23 mouse cellular contexts compared by ENCODE assay signal in genomic region chr15:77724208-77724911, GRCm38 (mm10). TPM values are rescaled to one million over a fixed set of nuclear protein-coding genes. Genes with fewer than 3 reads are reported as not detected.
DNase-seq lines count a peak whose midpoint lies in the region; ATAC-seq and TF ChIP-seq lines count a peak whose summit lies in the region.
"Not testable (repeated sequence)": the region's sequence is repeated elsewhere in the genome, so short reads cannot be mapped to it uniquely, and the experiment has no call there.
"Had no signal": no experiment of that assay in that cellular context is flagged by ENCODE, and none has a peak within 500 bp of the region (broad histone marks: within the 10 kb centered on the region; RNA-seq: fewer than 3 reads in every experiment).

No protein-coding gene starts in this region.

- DNase-seq in heart, adult 11 months, result peak; percentile 59
- DNase-seq in intestine, embryonic 14.5 days (ENCODE audit: low spot score); kidney, postnatal 0 days (ENCODE audit: low spot score); lung, postnatal 0 days (ENCODE audit: low spot score): not testable (repeated sequence)

- not testable (repeated sequence) for H3K27ac ChIP-seq in forebrain, embryonic 15.5 days (replicated peaks); intestine, embryonic 14.5 days (ENCODE audit: low read depth); kidney, postnatal 0 days; lung, postnatal 0 days (ENCODE audit: low read length); neural tube, embryonic 15.5 days (replicated peaks)

- not testable (repeated sequence) for H3K4me2 ChIP-seq in forebrain, embryonic 15.5 days (replicated peaks); intestine, embryonic 14.5 days (ENCODE audit: low read length); kidney, postnatal 0 days (ENCODE audit: low read length); lung, postnatal 0 days (replicated peaks; ENCODE audit: low read depth, low read length); neural tube, embryonic 15.5 days

- 23% methylated on average over 3 of the region's 10 CpGs for WGBS in forebrain, embryonic 15.5 days
- WGBS in intestine, embryonic 14.5 days, result 26% methylated on average over 2 of the region's 10 CpGs
- WGBS in kidney, postnatal 0 days, result 18% methylated on average over 2 of the region's 10 CpGs
- WGBS in lung, postnatal 0 days, result 20% methylated on average over 2 of the region's 10 CpGs
- 24% methylated on average over 2 of the region's 10 CpGs for WGBS in neural tube, embryonic 15.5 days

- ATAC-seq in common myeloid progenitor, adult 5-6 weeks (replicated peaks; ENCODE audit: low read depth, poor library complexity, severe bottlenecking), result peak; percentile 65
- 0 out of 2 replicates have a peak, but pooled peaks have one; percentile 19 for ATAC-seq in forebrain, embryonic 15.5 days (replicated peaks)
- ATAC-seq in intestine, embryonic 14.5 days (replicated peaks; ENCODE audit: low FRiP score, low TSS enrichment, low read depth), result peak; percentile 25; the same call in 1 of the 2 replicates
- ATAC-seq in kidney, postnatal 0 days (replicated peaks; ENCODE audit: low FRiP score, low read depth), result peak; percentile 37; the same call in 1 of the 2 replicates
- peak; percentile 46 for ATAC-seq in lung, postnatal 0 days
- ATAC-seq in neural tube, embryonic 15.5 days (ENCODE audit: low FRiP score), result peak; percentile 41; the same call in 1 of the 2 replicates

- H3K9me3 ChIP-seq in forebrain, embryonic 15.5 days; intestine, embryonic 14.5 days (ENCODE audit: control insufficient read depth, low read length); kidney, postnatal 0 days (replicated peaks; ENCODE audit: low read length); lung, postnatal 0 days (ENCODE audit: low read length); neural tube, embryonic 15.5 days (replicated peaks): not testable (repeated sequence)

- TF ChIP-seq EP300 in lung, postnatal 0 days (IDR thresholded peaks at IDR 0.05), result not testable (repeated sequence)

- not testable (repeated sequence) for H3K27me3 ChIP-seq in forebrain, embryonic 15.5 days; intestine, embryonic 14.5 days (replicated peaks; ENCODE audit: control insufficient read depth, insufficient read depth, low read length); kidney, postnatal 0 days (ENCODE audit: insufficient read depth, low read length); lung, postnatal 0 days (replicated peaks; ENCODE audit: insufficient read depth, low read length); neural tube, embryonic 15.5 days (replicated peaks)

- H3K9ac ChIP-seq in forebrain, embryonic 15.5 days (replicated peaks); intestine, embryonic 14.5 days (ENCODE audit: low read length); kidney, postnatal 0 days (ENCODE audit: low read depth, low read length); lung, postnatal 0 days (replicated peaks; ENCODE audit: low read depth); neural tube, embryonic 15.5 days (replicated peaks): not testable (repeated sequence)

- TF ChIP-seq CTCF in kidney, postnatal 0 days (IDR thresholded peaks at IDR 0.05; ENCODE audit: low read depth); lung, postnatal 0 days (IDR thresholded peaks at IDR 0.05): not testable (repeated sequence)

- H3K36me3 ChIP-seq in forebrain, embryonic 15.5 days; intestine, embryonic 14.5 days (ENCODE audit: control insufficient read depth, insufficient read depth, low read length); kidney, postnatal 0 days (ENCODE audit: insufficient read depth, low read length); lung, postnatal 0 days (ENCODE audit: insufficient read depth, low read length); neural tube, embryonic 15.5 days: not testable (repeated sequence)

- not testable (repeated sequence) for H3K4me3 ChIP-seq in forebrain, embryonic 15.5 days; intestine, embryonic 14.5 days (ENCODE audit: low read depth, low read length); kidney, postnatal 0 days (replicated peaks; ENCODE audit: low read depth, low read length); lung, postnatal 0 days (ENCODE audit: low read depth, low read length); neural tube, embryonic 15.5 days (replicated peaks)

- H3K4me1 ChIP-seq in forebrain, embryonic 15.5 days; intestine, embryonic 14.5 days (replicated peaks; ENCODE audit: control insufficient read depth, insufficient read depth, low read length); kidney, postnatal 0 days (replicated peaks; ENCODE audit: insufficient read depth, low read length); lung, postnatal 0 days (ENCODE audit: insufficient read depth, low read depth, low read length); neural tube, embryonic 15.5 days: not testable (repeated sequence)

RNA-seq across cellular contexts. Expression of gene Apol9b, which starts 4.5 kb away (rescaled TPM):
- total RNA-seq in common myeloid progenitor, adult 5-6 weeks (2017), result 0.23 TPM in 1 of 2 replicates, not detected in the other
- not detected in 2 replicates for polyA plus RNA-seq in forebrain, embryonic 15.5 days (2015; fragmentation: Nextera tagmentation; extraction: Ambion mirVana)
- polyA plus RNA-seq in intestine, embryonic 14.5 days (2014; fragmentation: Nextera tagmentation; extraction: Ambion mirVana), result 0.26 and 0.32 TPM in 2 replicates
- polyA plus RNA-seq in kidney, postnatal 0 days (2015; fragmentation: Nextera tagmentation; extraction: Ambion mirVana), result 0.14 and 0.15 TPM in 2 replicates
- polyA plus RNA-seq in lung, postnatal 0 days (2015; fragmentation: Nextera tagmentation; extraction: Ambion mirVana), result 0.14 and 0.31 TPM in 2 replicates
- polyA plus RNA-seq in neural tube, embryonic 15.5 days (2015; fragmentation: Nextera tagmentation; extraction: Ambion mirVana), result 0.17 TPM in 1 of 2 replicates, not detected in the other
- total RNA-seq: gastrocnemius, adult 2 months; gastrocnemius, postnatal 25 days; heart, postnatal 10 days; MEL had no signal
- polyA plus RNA-seq: embryonic facial prominence, embryonic 13.5 days; erythroblast, embryonic 14.5 days; forebrain, embryonic 11.5 days; forebrain, embryonic 16.5 days; heart, embryonic 10.5 days; heart, embryonic 14.5 days; hindbrain, embryonic 13.5 days had no signal

RNA-seq across cellular contexts. Expression of gene Apol7e, which starts 25.7 kb away (rescaled TPM):
- total RNA-seq in common myeloid progenitor, adult 5-6 weeks (2017), result 0.68 and 0.96 TPM in 2 replicates
- not detected in 2 replicates for polyA plus RNA-seq in forebrain, embryonic 15.5 days (2015; fragmentation: Nextera tagmentation; extraction: Ambion mirVana)
- 0.15 and 0.46 TPM in 2 replicates for polyA plus RNA-seq in intestine, embryonic 14.5 days (2014; fragmentation: Nextera tagmentation; extraction: Ambion mirVana)
- not detected in 2 replicates for polyA plus RNA-seq in kidney, postnatal 0 days (2015; fragmentation: Nextera tagmentation; extraction: Ambion mirVana)
- 0.10 TPM in 1 of 2 replicates, not detected in the other for polyA plus RNA-seq in lung, postnatal 0 days (2015; fragmentation: Nextera tagmentation; extraction: Ambion mirVana)
- polyA plus RNA-seq in neural tube, embryonic 15.5 days (2015; fragmentation: Nextera tagmentation; extraction: Ambion mirVana), result 0.65 TPM in 1 of 2 replicates, not detected in the other
- total RNA-seq: adrenal gland, postnatal 14 days; gastrocnemius, adult 2 months; MEL had no signal
- polyA plus RNA-seq: C2C12; embryonic facial prominence, embryonic 13.5 days; erythroblast, embryonic 14.5 days; forebrain, embryonic 11.5 days; forebrain, embryonic 16.5 days; heart, embryonic 10.5 days; hindbrain, embryonic 13.5 days had no signal

RNA-seq across cellular contexts. Expression of gene Apol8, which starts 32.4 kb away (rescaled TPM):
- 0.27 and 2.6 TPM in 2 replicates for total RNA-seq in common myeloid progenitor, adult 5-6 weeks (2017)
- 0.20 TPM in 1 of 2 replicates, not detected in the other for polyA plus RNA-seq in forebrain, embryonic 15.5 days (2015; fragmentation: Nextera tagmentation; extraction: Ambion mirVana)
- not detected in 2 replicates for polyA plus RNA-seq in intestine, embryonic 14.5 days (2014; fragmentation: Nextera tagmentation; extraction: Ambion mirVana)
- polyA plus RNA-seq in kidney, postnatal 0 days (2015; fragmentation: Nextera tagmentation; extraction: Ambion mirVana), result not detected in 2 replicates
- polyA plus RNA-seq in lung, postnatal 0 days (2015; fragmentation: Nextera tagmentation; extraction: Ambion mirVana), result 0.06 and 0.26 TPM in 2 replicates
- 0.19 and 0.49 TPM in 2 replicates for polyA plus RNA-seq in neural tube, embryonic 15.5 days (2015; fragmentation: Nextera tagmentation; extraction: Ambion mirVana)
- total RNA-seq: adrenal gland, adult 18-20 months; heart, adult 18-20 months; heart, postnatal 10 days had no signal
- polyA plus RNA-seq: activated CD4-positive, CD25-positive, alpha-beta regulatory T cell, adult 4 months; heart, embryonic 14.5 days had no signal
